Mouse (Mus musculus): ENCODE measurements at regions not wholly inside any gene's neighbourhood (a gene's known extent, or its start where the extent isn't known, plus 50 kb on each side); places are given as distances from the start of the nearest gene placed in this dataset.

- H3K27ac ChIP-seq: no peak overlapping the region
- H3K4me1 ChIP-seq: peaks cover 12% of the 10 kb centered on the region
- no peak overlapping the region for H3K4me2 ChIP-seq
- no peak overlapping the region for H3K4me3 ChIP-seq
- H3K36me3 ChIP-seq: no peaks in the 10 kb centered on the region
- ATAC-seq (ENCODE audit: insufficient number of reproducible peaks, insufficient read depth, low FRiP score, low TSS enrichment, low read depth): no peak
- 11% methylated on average over 3 of the region's 3 CpGs for WGBS
- no peak overlapping the region for H3K9ac ChIP-seq
- H3K9me3 ChIP-seq: no peaks in the 10 kb centered on the region
- no peaks in the 10 kb centered on the region for H3K27me3 ChIP-seq
Observed at GRCm38 (mm10) chr1:61353481-61353880, 285.1 kb upstream of the Pard3b start.

DNA sequence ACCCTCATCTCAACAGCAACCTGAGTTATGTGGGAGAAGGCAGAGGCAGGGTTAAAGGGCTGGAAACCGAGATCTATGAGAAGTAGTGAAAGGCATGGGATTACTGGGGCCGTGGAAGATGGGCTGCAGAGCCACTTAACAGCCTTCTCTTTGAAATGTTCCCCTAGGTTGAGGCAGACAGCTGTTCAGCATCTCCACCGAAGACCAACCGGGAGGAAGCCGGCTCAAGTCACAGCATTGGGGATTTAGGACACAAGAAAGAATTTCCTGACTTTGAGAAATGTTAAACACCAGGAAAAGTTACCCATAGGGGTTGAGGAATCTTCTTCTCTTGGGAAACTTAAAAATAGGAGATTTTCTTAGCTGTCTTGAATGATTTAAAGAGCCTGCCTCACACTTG, 283.4 kb upstream of the Pard3b start:
- H3K4me3 ChIP-seq: no peak overlapping the region
- ATAC-seq (ENCODE audit: insufficient number of reproducible peaks, insufficient read depth, low FRiP score, low TSS enrichment, low read depth): no peak
- 33% methylated on average over 5 of the region's 5 CpGs for WGBS
- no peak overlapping the region for H3K27ac ChIP-seq
- H3K27me3 ChIP-seq: no peaks in the 10 kb centered on the region
- H3K9me3 ChIP-seq: no peaks in the 10 kb centered on the region
- H3K36me3 ChIP-seq: no peaks in the 10 kb centered on the region
- no peak overlapping the region for H3K9ac ChIP-seq
- peaks cover 12% of the 10 kb centered on the region for H3K4me1 ChIP-seq
- no peak overlapping the region for H3K4me2 ChIP-seq

GRCm38 (mm10) chr1:61359011-61359930, 279.4 kb upstream of the Pard3b start:
- H3K9me3 ChIP-seq: no peaks in the 10 kb centered on the region
- H3K27ac ChIP-seq: no peak overlapping the region
- no peaks in the 10 kb centered on the region for H3K36me3 ChIP-seq
- peaks cover 8% of the 10 kb centered on the region for H3K4me1 ChIP-seq
- no peaks in the 10 kb centered on the region for H3K27me3 ChIP-seq
- H3K4me3 ChIP-seq: no peak overlapping the region
- no peak overlapping the region for H3K4me2 ChIP-seq
- ATAC-seq (ENCODE audit: insufficient number of reproducible peaks, insufficient read depth, low FRiP score, low TSS enrichment, low read depth): no peak
- no peak overlapping the region for H3K9ac ChIP-seq
- 79% methylated on average over 19 of the region's 19 CpGs for WGBS

- WGBS: 38% methylated on average over 4 of the region's 4 CpGs
- H3K27ac ChIP-seq: no peak overlapping the region
- 0 out of 2 replicates have a peak, but pooled peaks cover 4% of the 10 kb centered on the region for H3K27me3 ChIP-seq
- no peak overlapping the region for H3K4me2 ChIP-seq
- no peak for ATAC-seq (ENCODE audit: insufficient number of reproducible peaks, insufficient read depth, low FRiP score, low TSS enrichment, low read depth)
- peaks cover 9% of the 10 kb centered on the region; the same call in 1 of the 2 replicates for H3K4me1 ChIP-seq
- no peak overlapping the region for H3K4me3 ChIP-seq
- no peaks in the 10 kb centered on the region; the same call in 1 of the 2 replicates for H3K9me3 ChIP-seq
- no peak overlapping the region for H3K9ac ChIP-seq
- no peaks in the 10 kb centered on the region for H3K36me3 ChIP-seq
Observed at GRCm38 (mm10) chr1:61372581-61372980, 266.0 kb upstream of the Pard3b start.

DNA sequence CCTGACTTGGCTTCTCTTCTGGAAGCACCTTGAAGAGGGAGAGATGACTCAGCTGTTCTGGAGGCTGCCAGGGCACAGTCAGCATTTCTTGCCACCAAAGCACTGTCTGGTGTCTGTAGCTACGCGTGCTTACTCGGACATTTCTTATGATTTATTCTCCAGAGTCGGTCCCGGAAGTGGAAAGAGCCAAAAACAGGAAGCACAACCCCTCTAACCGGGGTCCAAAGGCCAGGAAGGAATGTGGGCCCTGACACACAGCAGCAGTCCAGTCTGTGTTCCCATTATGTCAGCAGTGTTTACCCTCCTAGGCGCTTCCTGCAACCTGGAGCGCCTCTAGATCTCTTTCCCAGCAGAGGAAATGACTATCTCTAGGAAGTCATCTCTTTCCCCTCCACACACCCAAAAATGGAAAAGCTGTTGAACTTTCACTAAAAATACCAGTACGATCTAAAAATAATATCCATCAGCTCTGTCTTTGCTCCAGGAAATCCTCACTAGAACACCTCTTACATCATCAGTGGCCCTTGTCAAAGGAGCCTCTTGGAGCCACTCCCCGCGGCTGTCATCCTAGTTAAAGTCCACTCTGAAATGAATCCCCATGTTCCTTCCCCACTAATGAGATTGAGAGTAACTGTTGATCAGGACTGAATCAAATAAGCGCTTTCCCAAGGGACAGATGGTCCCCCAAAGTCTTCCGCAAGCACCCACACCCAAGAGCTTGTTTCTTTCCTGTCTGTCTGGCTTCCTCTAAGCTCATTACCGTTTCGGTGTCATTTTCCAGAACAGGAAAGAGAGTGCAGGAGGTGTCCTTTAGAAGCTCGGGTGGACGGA, 264.7 kb upstream of the Pard3b start:
- Histone ChIP-seq H3K4me3 (no peak overlapping the region), H3K27ac (no peak overlapping the region), H3K9ac (no peak overlapping the region), H3K36me3 (no peaks in the 10 kb centered on the region), H3K4me2 (no peak overlapping the region), H3K4me1 (peaks cover 9% of the 10 kb centered on the region; the same call in 1 of the 2 replicates), H3K9me3 (no peaks in the 10 kb centered on the region; the same call in 1 of the 2 replicates), H3K27me3 (peaks cover 10% of the 10 kb centered on the region)
- no peak for ATAC-seq (ENCODE audit: insufficient number of reproducible peaks, insufficient read depth, low FRiP score, low TSS enrichment, low read depth)
- WGBS: 71% methylated on average over 17 of the region's 17 CpGs

DNA sequence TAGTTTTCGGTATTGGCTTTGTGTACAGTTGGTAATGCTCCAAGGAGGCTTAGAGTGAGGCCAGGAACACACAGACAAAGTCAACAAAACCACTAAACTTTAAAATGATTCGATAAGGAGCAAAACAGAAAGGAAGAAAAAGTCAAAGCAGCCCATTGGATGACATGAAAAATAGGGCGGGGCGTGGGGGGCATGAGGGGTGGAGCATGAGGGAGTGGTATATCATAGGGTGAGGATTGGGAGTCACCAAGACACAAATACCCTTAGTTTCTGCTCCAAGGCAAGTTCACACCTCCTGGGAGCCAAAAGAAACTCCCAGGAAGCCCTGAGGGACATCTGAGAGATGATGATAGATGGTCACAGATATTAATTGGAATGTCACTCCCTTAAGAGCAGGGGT, 262.2 kb upstream of the Pard3b start:
- Histone ChIP-seq H3K9me3 (no peaks in the 10 kb centered on the region; the same call in 1 of the 2 replicates), H3K4me2 (no peak overlapping the region), H3K27ac (no peak overlapping the region), H3K4me1 (peaks cover 20% of the 10 kb centered on the region), H3K36me3 (no peaks in the 10 kb centered on the region), H3K9ac (no peak overlapping the region), H3K27me3 (peaks cover 10% of the 10 kb centered on the region), H3K4me3 (no peak overlapping the region)
- WGBS: 56% methylated on average over 4 of the region's 4 CpGs
- ATAC-seq (ENCODE audit: insufficient number of reproducible peaks, insufficient read depth, low FRiP score, low TSS enrichment, low read depth): no peak

DNA sequence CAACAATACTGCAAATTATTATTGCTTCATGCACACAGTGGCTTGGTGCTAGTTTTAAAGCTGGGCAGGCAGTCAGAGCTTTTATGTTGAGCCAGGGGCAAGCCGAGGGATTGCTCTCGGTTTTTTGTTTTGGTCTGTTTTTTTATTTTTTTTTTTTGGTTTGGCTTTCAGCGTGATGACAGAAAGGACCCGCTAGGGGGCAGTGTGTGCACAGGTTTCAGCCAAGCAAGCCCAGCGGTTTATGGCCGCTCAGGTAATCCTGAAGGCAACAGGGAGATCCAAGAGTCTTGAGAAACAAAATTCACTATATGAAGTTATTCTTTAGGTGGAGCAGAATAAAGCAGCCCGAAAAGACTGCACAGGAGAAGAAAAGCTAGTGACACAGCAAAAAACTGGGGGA, 261.6 kb upstream of the Pard3b start:
- Histone ChIP-seq H3K9me3 (no peaks in the 10 kb centered on the region), H3K4me1 (peaks cover 20% of the 10 kb centered on the region), H3K9ac (no peak overlapping the region), H3K36me3 (no peaks in the 10 kb centered on the region), H3K27me3 (peaks cover 10% of the 10 kb centered on the region), H3K4me3 (no peak overlapping the region), H3K4me2 (peak overlapping the region; percentile 37), H3K27ac (no peak overlapping the region)
- WGBS: 2% methylated on average over 7 of the region's 7 CpGs
- no peak for ATAC-seq (ENCODE audit: insufficient number of reproducible peaks, insufficient read depth, low FRiP score, low TSS enrichment, low read depth)

DNA sequence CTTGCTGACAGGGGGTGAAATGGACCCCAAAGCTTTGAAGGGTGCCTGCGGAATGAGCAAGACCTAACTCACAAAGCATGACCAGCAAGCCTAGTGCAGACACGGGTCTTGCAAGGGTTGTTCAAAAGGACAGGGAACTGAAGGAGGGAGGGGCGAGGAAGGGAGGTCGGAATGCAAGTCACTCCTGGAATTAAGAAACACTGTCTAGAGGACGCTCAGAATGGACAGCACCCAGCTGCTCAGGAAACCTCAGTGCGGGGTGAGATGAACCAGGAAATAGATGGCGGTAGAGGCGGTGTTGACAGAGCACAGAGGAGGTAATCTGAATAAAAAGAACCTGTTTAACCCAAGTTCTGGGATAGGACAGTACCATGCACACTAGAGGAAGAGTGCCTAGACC, 260.4 kb upstream of the Pard3b start:
- Histone ChIP-seq H3K36me3 (no peaks in the 10 kb centered on the region), H3K4me1 (peaks cover 20% of the 10 kb centered on the region), H3K4me2 (no peak overlapping the region), H3K27me3 (peaks cover 10% of the 10 kb centered on the region), H3K9ac (no peak overlapping the region), H3K27ac (no peak overlapping the region), H3K9me3 (no peaks in the 10 kb centered on the region), H3K4me3 (no peak overlapping the region)
- 74% methylated on average over 8 of the region's 8 CpGs for WGBS
- ATAC-seq (ENCODE audit: insufficient number of reproducible peaks, insufficient read depth, low FRiP score, low TSS enrichment, low read depth): no peak

GRCm38 (mm10) chr1:61379771-61380517, 258.7 kb upstream of the Pard3b start:
- no peak overlapping the region for H3K4me2 ChIP-seq
- H3K9ac ChIP-seq: no peak overlapping the region
- no peak overlapping the region for H3K27ac ChIP-seq
- H3K27me3 ChIP-seq: peaks cover 7% of the 10 kb centered on the region
- no peaks in the 10 kb centered on the region for H3K9me3 ChIP-seq
- ATAC-seq (ENCODE audit: insufficient number of reproducible peaks, insufficient read depth, low FRiP score, low TSS enrichment, low read depth): no peak
- peaks cover 20% of the 10 kb centered on the region for H3K4me1 ChIP-seq
- 71% methylated on average over 21 of the region's 21 CpGs for WGBS
- no peak overlapping the region for H3K4me3 ChIP-seq
- H3K36me3 ChIP-seq: no peaks in the 10 kb centered on the region

DNA sequence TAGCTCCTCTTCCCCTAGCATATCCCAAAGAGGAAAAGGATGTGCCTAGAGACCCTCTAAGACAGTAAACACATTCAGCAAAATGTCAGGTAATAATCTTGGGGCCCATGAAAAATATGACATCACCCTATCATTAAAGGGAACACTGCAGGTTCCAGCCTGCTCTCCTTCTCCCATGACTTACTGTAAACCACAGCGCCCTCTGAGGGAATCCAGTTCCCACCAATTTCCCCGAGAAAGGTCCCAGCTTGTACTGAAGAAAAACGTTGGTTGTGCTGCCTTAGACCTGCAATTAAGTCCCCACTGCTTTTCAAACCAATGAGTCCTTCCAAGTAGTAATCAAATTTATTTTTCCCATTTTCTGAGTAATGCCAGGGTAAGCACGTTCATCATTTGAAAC, 251.0 kb upstream of the Pard3b start:
- H3K27ac ChIP-seq: no peak overlapping the region
- no peak overlapping the region for H3K4me3 ChIP-seq
- 36% methylated on average over 4 of the region's 4 CpGs for WGBS
- H3K27me3 ChIP-seq: no peaks in the 10 kb centered on the region
- no peaks in the 10 kb centered on the region for H3K4me1 ChIP-seq
- no peak overlapping the region for H3K4me2 ChIP-seq
- no peak overlapping the region for H3K9ac ChIP-seq
- no peaks in the 10 kb centered on the region for H3K9me3 ChIP-seq
- no peaks in the 10 kb centered on the region for H3K36me3 ChIP-seq
- no peak for ATAC-seq (ENCODE audit: insufficient number of reproducible peaks, insufficient read depth, low FRiP score, low TSS enrichment, low read depth)

DNA sequence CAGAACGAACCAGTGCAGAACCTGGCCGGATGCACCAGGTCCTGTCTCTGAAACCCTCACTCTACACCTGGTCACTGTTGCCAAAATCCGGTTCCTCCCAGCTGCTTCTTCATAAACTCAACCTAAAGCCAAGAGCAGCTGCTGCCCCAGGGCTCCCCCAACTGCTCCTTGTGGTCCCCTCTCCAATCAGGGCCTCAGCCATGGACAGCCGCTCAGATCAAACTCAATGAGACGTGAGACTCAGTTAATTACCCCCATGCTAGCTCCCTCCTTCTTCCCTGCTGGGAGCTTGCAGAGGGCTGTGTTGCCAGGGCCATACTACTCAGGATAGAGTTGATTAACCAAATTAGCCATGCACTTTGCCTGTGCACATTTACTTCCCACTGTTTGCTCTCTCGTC, 240.8 kb upstream of the Pard3b start:
- H3K9ac ChIP-seq: no peak overlapping the region
- H3K27ac ChIP-seq: no peak overlapping the region
- H3K9me3 ChIP-seq: no peaks in the 10 kb centered on the region
- peaks cover 10% of the 10 kb centered on the region; the same call in 1 of the 2 replicates for H3K4me1 ChIP-seq
- no peaks in the 10 kb centered on the region for H3K36me3 ChIP-seq
- H3K4me3 ChIP-seq: no peak overlapping the region
- no peak for ATAC-seq (ENCODE audit: insufficient number of reproducible peaks, insufficient read depth, low FRiP score, low TSS enrichment, low read depth)
- WGBS: 46% methylated on average over 6 of the region's 6 CpGs
- no peaks in the 10 kb centered on the region for H3K27me3 ChIP-seq
- H3K4me2 ChIP-seq: no peak overlapping the region

Data from embryonic facial prominence, embryonic 13.5 days (tissue).